Mouse (Mus musculus) left cerebral cortex, adult 2 months (tissue): ENCODE data around the gene Strn3. TPM values are rescaled to one million over a fixed set of nuclear protein-coding genes. Genes with fewer than 3 reads are reported as not detected.
"Not testable (repeated sequence)": the region's sequence is repeated elsewhere in the genome, so short reads cannot be mapped to it uniquely, and the experiment has no call there.

ENCODE experiments used
- DNase-seq, 2 experiments: peaks; one replicate each; pipeline ENCODE4 v3.0.0; 2021 to 2022; ENCODE audit warnings: low spot score in 2 of 2, mixed read lengths in 1 of 2; ENCODE audit errors: extremely low spot score in 1 of 2
- H3K27ac ChIP-seq: fragments of 200-600 bp; 2 replicates; pipeline ENCODE4 v1.8.1; 2022
- H3K4me3 ChIP-seq: fragments of 200-600 bp; 2 replicates; pipeline ENCODE4 v1.8.1; 2022
- CTCF ChIP-seq: fragments of 200-600 bp; IDR thresholded peaks from 2 replicates; pipeline ENCODE4 v1.8.1; 2022; ENCODE audit warnings: antibody characterized with exemption, mild to moderate bottlenecking, moderate library complexity
- intact Hi-C: fragments of 180-260 bp; cut with DNase I; formaldehyde crosslinking; loops from one replicate; pipeline ENCODE4 v1.15.1; 2025
- total RNA-seq, 2 experiments: library from RNA; stranded (reverse); gene quantifications; 2 replicates each; pipeline ENCODE4 v1.2.3; 2021

The Strn3 gene
- total RNA-seq, 2 experiments from 2014 or later, result 87.0 to 90.4 TPM

GRCm38 (mm10) chr12:51709741-51710140 lies 18.0 kb upstream of the Strn3 start:
- no peak for DNase-seq
- TF ChIP-seq CTCF, result no peak
- Histone ChIP-seq H3K4me3 (no peak overlapping the region), H3K27ac (no peak overlapping the region)
- intact Hi-C loops, result loop anchor here (1.0 kb wide), 1 partner anchor 17 kb away; no protein-coding TSS in a partner anchor

DNA sequence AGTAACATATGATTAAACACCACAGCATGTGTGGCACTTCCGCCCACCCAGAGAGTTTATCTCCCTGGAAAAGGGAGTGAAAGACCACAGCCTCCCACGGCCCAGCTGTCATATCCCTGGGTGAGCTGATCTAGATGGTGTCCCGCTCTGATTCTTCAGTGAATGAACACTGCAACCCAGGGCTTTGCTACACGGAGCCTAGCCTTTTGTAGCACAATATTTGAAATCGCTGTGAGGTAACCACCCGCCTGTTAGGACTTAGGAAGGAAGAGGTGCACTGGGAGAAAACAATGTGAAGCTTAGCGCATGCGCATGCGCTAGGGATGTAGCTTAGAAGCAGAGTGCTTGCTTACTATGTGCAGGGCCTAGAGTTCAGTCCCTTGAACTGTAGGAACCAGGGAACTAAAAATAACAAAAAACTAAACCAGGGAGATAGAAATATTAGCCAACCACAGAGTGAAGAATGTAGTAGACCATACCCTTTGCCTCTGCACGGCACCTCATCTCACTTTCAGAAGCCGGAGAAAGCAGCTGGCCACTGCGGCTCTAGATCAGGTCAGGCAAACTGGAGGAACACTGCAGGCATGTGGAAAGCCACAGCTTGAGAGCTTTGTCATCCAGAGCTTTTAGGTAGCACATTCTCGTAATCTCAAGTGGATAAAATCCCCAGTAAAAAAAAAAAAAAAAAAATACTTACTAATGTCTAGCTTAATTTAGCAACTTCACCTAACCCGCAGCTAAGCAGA lies 17.4 kb upstream of the Strn3 start:
- peak overlapping the region; percentile 75 for H3K27ac ChIP-seq
- no peak for TF ChIP-seq CTCF

DNA sequence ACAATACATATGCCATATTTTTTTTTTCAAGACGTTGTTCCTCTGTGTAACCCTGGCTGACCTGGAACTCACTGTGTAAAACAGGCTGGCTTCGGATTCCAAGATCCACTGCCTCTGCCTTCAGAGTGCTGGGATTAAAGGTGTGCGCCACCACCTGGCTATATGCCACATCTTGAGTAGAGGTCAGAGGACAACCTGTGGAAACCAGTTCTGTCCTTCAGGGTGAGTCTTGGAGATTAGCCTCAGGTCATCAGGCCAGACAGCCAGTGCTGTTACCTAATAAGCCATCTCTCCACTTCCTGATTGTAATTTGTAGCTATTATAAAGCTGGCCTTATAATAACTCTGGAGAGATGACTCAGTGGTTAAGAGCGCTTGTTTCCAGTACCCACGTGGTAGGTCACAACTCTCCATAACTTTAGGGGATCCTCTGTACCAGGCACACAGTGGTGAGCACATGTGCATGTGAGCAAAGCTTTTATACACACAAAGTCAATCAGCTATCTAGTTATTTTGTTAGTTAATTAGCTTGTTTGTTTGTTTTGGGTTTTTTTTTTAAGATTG lies 15.1 kb upstream of the Strn3 start:
- intact Hi-C loops, result no loop called here
- Histone ChIP-seq H3K27ac (no peak overlapping the region), H3K4me3 (no peak overlapping the region)
- no peak for DNase-seq
- no peak for TF ChIP-seq CTCF

More for the DNA sequence above, 17.4 kb upstream of the Strn3 start:
- H3K4me3 ChIP-seq, result no peak overlapping the region
- peak; percentile 69 to 79 for DNase-seq
- intact Hi-C loops, result loop anchor here (1.0 kb wide), 1 partner anchor 17 kb away; no protein-coding TSS in a partner anchor

- no peak for DNase-seq
- H3K4me3 ChIP-seq, result no peak overlapping the region
- intact Hi-C loops, result no loop called here
- no peak overlapping the region for H3K27ac ChIP-seq
- no peak for TF ChIP-seq CTCF
Measured at GRCm38 (mm10) chr12:51705778-51706177, 14.1 kb upstream of the Strn3 start.

DNA sequence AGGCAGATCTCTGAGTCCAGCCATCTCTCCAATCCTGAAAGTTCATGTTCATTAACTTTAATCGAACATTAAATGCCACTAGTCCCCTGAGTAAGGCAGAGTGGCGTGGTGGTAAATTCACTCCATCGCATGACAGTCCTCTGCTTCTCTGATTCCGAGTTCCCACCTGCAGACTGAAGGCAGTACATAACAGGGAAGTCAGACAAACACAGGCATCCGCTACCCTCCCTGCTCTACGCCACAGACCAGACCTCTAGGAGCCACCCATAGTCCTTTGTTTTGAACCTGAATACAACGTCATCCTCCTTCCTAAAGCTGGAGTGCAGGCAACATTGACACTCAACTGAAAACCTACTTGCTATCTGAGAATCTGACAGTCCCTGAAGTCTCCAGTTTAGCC lies 12.9 kb upstream of the Strn3 start:
- no peak overlapping the region for H3K27ac ChIP-seq
- DNase-seq, result no peak
- no peak for TF ChIP-seq CTCF
- no peak overlapping the region for H3K4me3 ChIP-seq
- intact Hi-C loops, result no loop called here

DNA sequence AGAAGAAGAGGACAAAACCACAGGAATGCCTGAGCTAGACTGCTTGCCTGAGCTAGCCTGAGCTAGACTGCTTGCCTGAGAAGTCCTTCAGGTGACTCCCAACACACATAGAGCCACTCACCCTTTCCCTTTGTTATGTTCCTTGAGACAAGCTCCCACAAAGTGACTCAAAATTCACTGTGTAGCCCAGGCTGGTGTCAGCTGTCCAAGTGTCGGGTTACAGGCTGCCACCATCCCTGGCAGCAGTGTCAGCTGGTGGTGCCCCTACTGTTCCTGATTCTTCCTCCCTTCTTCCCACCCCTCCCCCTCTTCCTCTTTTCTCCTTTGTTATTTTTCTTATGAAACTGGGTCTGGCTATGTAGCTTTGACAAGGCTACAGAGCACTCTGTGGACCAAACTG lies 12.2 kb upstream of the Strn3 start:
- no peak for DNase-seq
- H3K4me3 ChIP-seq, result no peak overlapping the region
- no peak for TF ChIP-seq CTCF
- intact Hi-C loops, result no loop called here
- H3K27ac ChIP-seq, result no peak overlapping the region

DNA sequence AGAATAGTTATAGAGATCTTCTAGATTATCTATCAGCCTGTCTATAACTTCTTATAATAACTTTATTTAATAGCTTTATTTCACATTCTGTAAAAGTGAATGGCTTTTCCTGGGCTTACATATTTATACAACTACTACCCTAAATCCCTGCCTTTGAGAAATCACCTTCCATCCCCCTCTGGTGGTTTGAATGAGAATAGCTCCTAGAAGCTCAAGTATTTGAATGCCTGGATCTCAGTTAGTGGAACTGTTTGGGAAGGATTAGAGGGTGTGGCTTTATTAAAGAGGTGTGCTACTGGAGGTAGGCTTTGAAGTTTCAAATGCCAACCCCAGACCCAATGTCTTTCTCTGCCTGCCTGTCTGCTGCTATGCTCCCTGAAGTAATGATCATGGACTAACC lies 10.0 kb upstream of the Strn3 start:
- intact Hi-C loops, result no loop called here
- Histone ChIP-seq H3K27ac (no peak overlapping the region), H3K4me3 (no peak overlapping the region)
- TF ChIP-seq CTCF, result peak; percentile 19
- no peak for DNase-seq

DNA sequence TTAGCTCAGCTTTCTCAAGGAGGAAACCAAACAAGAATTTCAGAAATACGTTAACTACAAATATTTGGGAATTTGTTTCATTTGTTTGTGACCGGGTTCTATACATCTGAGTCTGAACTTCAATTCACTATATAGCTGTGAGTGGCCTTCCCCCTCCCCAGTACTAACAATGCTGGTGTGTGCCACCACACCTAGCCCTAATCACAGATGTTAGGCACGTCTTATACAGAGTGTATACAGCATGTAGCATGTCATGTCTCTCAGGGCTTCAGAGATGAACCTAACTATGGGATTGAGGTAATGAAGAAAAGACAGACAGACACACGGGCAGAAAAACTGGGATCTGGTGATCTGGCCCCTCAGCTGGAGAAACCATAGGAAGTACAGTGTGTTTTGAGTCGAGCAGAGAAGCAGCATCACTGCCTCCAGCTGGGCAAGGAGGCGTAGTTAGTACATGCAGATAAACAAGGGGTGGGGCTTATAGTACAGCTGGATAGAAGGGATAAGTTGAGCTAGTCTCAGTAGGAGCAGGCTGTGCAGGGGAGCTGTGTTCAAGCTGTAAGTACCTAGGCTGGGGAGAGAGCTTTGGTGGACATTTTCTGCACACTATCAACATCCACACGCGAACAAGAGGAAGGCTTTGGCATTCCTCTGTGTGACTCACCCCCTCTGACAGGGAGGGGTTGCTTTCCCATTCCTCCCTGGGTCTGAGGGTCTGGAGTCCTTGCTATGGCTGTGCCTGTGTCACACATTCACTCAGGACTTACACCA lies 8.1 kb upstream of the Strn3 start:
- H3K27ac ChIP-seq, result no peak overlapping the region
- intact Hi-C loops, result no loop called here
- TF ChIP-seq CTCF, result no peak
- H3K4me3 ChIP-seq, result no peak overlapping the region
- no peak for DNase-seq

- intact Hi-C loops, result no loop called here
- no peak overlapping the region for H3K4me3 ChIP-seq
- no peak for DNase-seq
- no peak overlapping the region for H3K27ac ChIP-seq
- no peak for TF ChIP-seq CTCF
Measured at GRCm38 (mm10) chr12:51696157-51696556, 4.5 kb upstream of the Strn3 start.

GRCm38 (mm10) chr12:51694966-51695365 lies 3.3 kb upstream of the Strn3 start:
- no peak for DNase-seq
- Histone ChIP-seq H3K27ac (no peak overlapping the region), H3K4me3 (no peak overlapping the region)
- intact Hi-C loops, result no loop called here
- no peak for TF ChIP-seq CTCF

GRCm38 (mm10) chr12:51694096-51694495 lies 2.4 kb upstream of the Strn3 start:
- TF ChIP-seq CTCF, result no peak
- Histone ChIP-seq H3K27ac (no peak overlapping the region), H3K4me3 (no peak overlapping the region)
- intact Hi-C loops, result no loop called here
- no peak for DNase-seq

GRCm38 (mm10) chr12:51693419-51693818 lies 1.7 kb upstream of the Strn3 start:
- DNase-seq, result no peak
- TF ChIP-seq CTCF, result no peak
- H3K4me3 ChIP-seq, result no peak overlapping the region
- no peak overlapping the region for H3K27ac ChIP-seq
- intact Hi-C loops, result no loop called here

- H3K4me3 ChIP-seq, result peak overlapping the region; percentile 97
- peak overlapping the region; percentile 100; the same call in 1 of the 2 replicates for H3K27ac ChIP-seq
- intact Hi-C loops, result loop anchor here (1.0 kb wide), 1 partner anchor 16 kb away; no protein-coding TSS in a partner anchor
- DNase-seq, result not testable (repeated sequence)
Measured at GRCm38 (mm10) chr12:51692870-51693269, 1.2 kb upstream of the Strn3 start.
